Mouse (Mus musculus): ENCODE data around the gene Psmd14. TPM values are rescaled to one million over a fixed set of nuclear protein-coding genes. Genes with fewer than 3 reads are reported as not detected.

The Psmd14 gene
- 1.7 and 2.0 TPM in 2 replicates for polyA plus RNA-seq (2012; rRNA removed)

GRCm38 (mm10) chr2:61711108-61712040 is at the start of gene Psmd14:
Gene Psmd14, plus strand, starts transcription at chr2:61711694.

GRCm38 (mm10) chr2:61802656-61803251 is 91.3 kb downstream of the Psmd14 start, which contains the start of gene Tbr1:
Gene Tbr1, plus strand, starts transcription at chr2:61802930.

Other genes with a start within 250 kb of the Psmd14 start
- gene Tank, start 133.1 kb upstream of the Psmd14 start, polyA plus RNA-seq (2012; rRNA removed), result 0.48 and 1.0 TPM in 2 replicates
- gene Tbr1, start 91.2 kb downstream of the Psmd14 start, polyA plus RNA-seq (2012; rRNA removed), result not detected in 2 replicates